Mouse (Mus musculus): ENCODE measurements around the gene Pot1a.

GRCm38 (mm10) chr6:25726560-25726959, 82.5 kb downstream of the Pot1a start:
- TF ChIP-seq CTCF (IDR thresholded peaks at IDR 0.05 in 2 of 3, conservative IDR thresholded peaks at IDR 0.05 in 1 of 3; ENCODE audit: control insufficient read depth in 1 of 3, insufficient read depth in 1 of 3, low read depth in 2 of 3, low read length in 3 of 3, poor library complexity in 1 of 3, severe bottlenecking in 1 of 3) (no peak), NELFE (IDR thresholded peaks at IDR 0.05; ENCODE audit: low read depth, low read length) (no peak), TBP (IDR thresholded peaks at IDR 0.05; ENCODE audit: low read depth, low read length) (no peak), GABPA (IDR thresholded peaks at IDR 0.05; ENCODE audit: low read depth, low read length) (no peak), POLR2A (IDR thresholded peaks at IDR 0.05; ENCODE audit: control insufficient read depth in 1 of 2, insufficient read depth in 1 of 2, low read depth in 1 of 2, low read length in 2 of 2, poor library complexity in 1 of 2) (no peak), MAX (IDR thresholded peaks at IDR 0.05; ENCODE audit: low read length) (no peak), JUND (IDR thresholded peaks at IDR 0.05; ENCODE audit: low read depth, low read length) (no peak), ZNF384 (IDR thresholded peaks at IDR 0.05; ENCODE audit: low read depth, low read length) (no peak)

Measured in MEL (cell line).